Mouse (Mus musculus): ENCODE measurements at regions not wholly inside any gene's neighbourhood (a gene's known extent, or its start where the extent isn't known, plus 50 kb on each side); places are given as distances from the start of the nearest gene placed in this dataset. TPM values are rescaled to one million over a fixed set of nuclear protein-coding genes. Genes with fewer than 3 reads are reported as not detected.

DNA sequence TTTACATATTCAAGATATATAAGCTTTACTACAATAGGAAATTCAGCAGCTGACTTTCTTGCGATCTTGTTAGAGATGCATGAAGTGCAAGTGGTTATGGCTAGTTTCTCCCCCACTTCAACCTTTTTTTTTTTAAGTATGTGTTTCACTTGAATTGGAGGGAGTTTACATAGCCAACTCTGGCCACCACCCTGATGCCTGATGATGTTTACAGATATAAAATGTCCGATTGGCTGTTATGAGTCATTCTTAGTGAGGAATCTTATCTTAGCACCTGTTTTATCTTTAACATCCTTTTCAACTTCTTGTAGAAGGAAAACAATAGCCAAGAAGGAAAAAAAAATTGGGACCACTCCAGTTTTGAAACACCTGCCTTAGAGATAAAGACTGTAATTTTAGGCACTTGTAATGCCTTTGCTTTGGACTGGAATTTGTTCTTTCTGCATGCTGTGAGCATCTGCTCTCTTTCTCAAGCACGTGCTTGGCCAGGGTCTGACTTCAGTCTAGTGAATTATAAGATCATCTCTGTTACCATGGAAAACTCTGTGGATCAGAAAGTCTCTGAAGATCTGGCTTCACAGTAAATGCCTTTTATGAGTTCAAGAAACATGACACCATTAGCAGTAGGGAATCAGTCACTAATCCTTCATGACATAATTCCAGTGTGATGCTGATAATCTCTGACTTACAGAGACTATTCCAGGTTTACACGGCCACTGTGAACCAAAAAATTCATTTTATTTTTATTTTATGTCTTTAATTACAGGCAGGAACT, 92.7 kb upstream of the Meox2 start:
- Histone ChIP-seq H3K27me3 (ENCODE audit: control insufficient read depth, insufficient read depth, low read length) (no peaks in the 10 kb centered on the region), H3K4me1 (ENCODE audit: control insufficient read depth, insufficient read depth, low read length) (no peaks in the 10 kb centered on the region; the same call in 1 of the 2 replicates), H3K9me3 (ENCODE audit: control insufficient read depth, low read length) (no peaks in the 10 kb centered on the region), H3K36me3 (ENCODE audit: control insufficient read depth, insufficient read depth, low read length) (no peaks in the 10 kb centered on the region), H3K4me2 (replicated peaks; ENCODE audit: low read depth, low read length, severe bottlenecking) (no peak overlapping the region), H3K9ac (ENCODE audit: low read depth, low read length, severe bottlenecking) (no peak overlapping the region), H3K27ac (replicated peaks; ENCODE audit: low read depth, low read length) (no peak overlapping the region), H3K4me3 (replicated peaks; ENCODE audit: low read length) (no peak overlapping the region)
- DNase-seq (ENCODE audit: low spot score) (peak; percentile 76), ATAC-seq (ENCODE audit: low FRiP score, low read depth) (peak; percentile 92)
- TF ChIP-seq POLR2A (IDR thresholded peaks at IDR 0.05; ENCODE audit: borderline replicate concordance, extremely low read depth, insufficient read depth, insufficient read length), result no peak
- WGBS, result 43% methylated on average over 4 of the region's 4 CpGs

DNA sequence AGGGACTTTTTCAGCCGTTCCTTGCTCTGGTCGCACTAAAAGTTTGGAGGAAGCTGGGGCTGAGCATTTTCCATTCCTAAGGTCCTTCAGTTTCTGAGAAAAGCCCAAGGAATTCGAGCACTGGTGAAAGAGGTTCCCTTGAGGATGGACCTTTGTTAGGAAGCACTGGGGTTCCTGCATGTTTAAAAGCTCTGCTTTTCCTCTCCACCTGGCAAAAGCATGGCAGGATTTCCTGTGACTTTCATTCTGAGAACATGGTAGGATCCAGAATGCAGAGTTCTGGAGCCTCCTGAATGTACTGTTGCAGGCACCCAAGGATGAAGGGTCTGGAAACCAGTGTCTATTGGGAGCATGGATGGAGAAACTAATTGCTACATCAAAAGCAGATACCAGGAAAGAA, 61.1 kb upstream of the Meox2 start:
- Histone ChIP-seq H3K27ac (replicated peaks; ENCODE audit: low read depth, low read length) (no peak overlapping the region), H3K9me3 (ENCODE audit: control insufficient read depth, low read length) (no peaks in the 10 kb centered on the region), H3K9ac (ENCODE audit: low read depth, low read length, severe bottlenecking) (no peak overlapping the region), H3K27me3 (ENCODE audit: control insufficient read depth, insufficient read depth, low read length) (no peaks in the 10 kb centered on the region), H3K36me3 (ENCODE audit: control insufficient read depth, insufficient read depth, low read length) (no peaks in the 10 kb centered on the region), H3K4me3 (replicated peaks; ENCODE audit: low read length) (no peak overlapping the region), H3K4me1 (ENCODE audit: control insufficient read depth, insufficient read depth, low read length) (no peaks in the 10 kb centered on the region), H3K4me2 (replicated peaks; ENCODE audit: low read depth, low read length, severe bottlenecking) (no peak overlapping the region)
- DNase-seq (ENCODE audit: low spot score), result no peak
- ATAC-seq (ENCODE audit: low FRiP score, low read depth), result no peak
- 68% methylated on average over 3 of the region's 3 CpGs for WGBS
- no peak for TF ChIP-seq POLR2A (IDR thresholded peaks at IDR 0.05; ENCODE audit: borderline replicate concordance, extremely low read depth, insufficient read depth, insufficient read length)

DNA sequence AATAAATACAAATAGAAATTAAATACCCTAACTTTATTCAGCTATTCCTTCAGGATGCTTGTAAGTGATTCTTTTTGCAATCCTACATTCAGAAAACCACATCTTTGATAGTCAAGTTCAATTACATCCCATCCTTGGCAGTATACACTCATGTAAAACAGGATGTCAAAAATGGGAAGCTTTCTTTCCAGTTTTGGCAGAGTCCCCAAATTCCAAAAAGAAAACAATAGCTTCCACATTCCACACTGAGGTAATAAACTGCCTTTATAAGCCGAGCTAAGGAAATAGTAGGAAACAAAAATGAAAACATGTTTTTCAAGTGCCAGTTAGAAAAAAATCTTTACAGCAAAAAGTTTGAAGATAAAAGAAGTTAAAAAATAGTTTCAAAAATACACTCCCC, 57.7 kb upstream of the Meox2 start:
- no peaks in the 10 kb centered on the region for H3K4me1 ChIP-seq (ENCODE audit: control insufficient read depth, insufficient read depth, low read length)
- H3K27ac ChIP-seq (replicated peaks; ENCODE audit: low read depth, low read length), result no peak overlapping the region
- DNase-seq (ENCODE audit: low spot score) (peak; percentile 55), ATAC-seq (ENCODE audit: low FRiP score, low read depth) (no peak)
- TF ChIP-seq POLR2A (IDR thresholded peaks at IDR 0.05; ENCODE audit: borderline replicate concordance, extremely low read depth, insufficient read depth, insufficient read length), result no peak
- H3K9ac ChIP-seq (ENCODE audit: low read depth, low read length, severe bottlenecking), result no peak overlapping the region
- H3K9me3 ChIP-seq (ENCODE audit: control insufficient read depth, low read length), result no peaks in the 10 kb centered on the region
- no peaks in the 10 kb centered on the region for H3K36me3 ChIP-seq (ENCODE audit: control insufficient read depth, insufficient read depth, low read length)
- 5% methylated on average over 1 of the region's 1 CpGs for WGBS
- no peaks in the 10 kb centered on the region for H3K27me3 ChIP-seq (ENCODE audit: control insufficient read depth, insufficient read depth, low read length)
- H3K4me3 ChIP-seq (replicated peaks; ENCODE audit: low read length), result no peak overlapping the region
- H3K4me2 ChIP-seq (replicated peaks; ENCODE audit: low read depth, low read length, severe bottlenecking), result no peak overlapping the region

DNA sequence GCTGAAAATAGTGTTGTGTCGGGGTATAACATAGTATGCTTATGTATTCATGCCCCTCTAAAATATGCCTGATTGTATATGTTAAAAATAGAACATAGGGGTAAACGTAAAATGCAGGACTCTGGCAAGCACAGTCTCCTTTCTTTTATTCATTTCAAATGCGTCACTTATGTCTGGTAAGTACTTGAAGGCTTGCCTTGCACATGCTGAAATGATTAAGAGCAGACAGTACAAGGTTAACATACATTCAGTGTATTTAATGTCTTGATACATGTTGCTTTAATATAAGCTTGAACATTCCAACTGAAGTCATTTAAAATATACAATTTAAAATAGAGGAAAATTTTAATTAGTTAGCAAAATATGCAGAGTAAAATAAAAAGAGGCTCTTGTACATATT, 50.9 kb upstream of the Meox2 start:
- Histone ChIP-seq H3K9ac (ENCODE audit: low read depth, low read length, severe bottlenecking) (no peak overlapping the region), H3K9me3 (ENCODE audit: control insufficient read depth, low read length) (no peaks in the 10 kb centered on the region), H3K27me3 (ENCODE audit: control insufficient read depth, insufficient read depth, low read length) (no peaks in the 10 kb centered on the region), H3K4me1 (ENCODE audit: control insufficient read depth, insufficient read depth, low read length) (no peaks in the 10 kb centered on the region), H3K27ac (replicated peaks; ENCODE audit: low read depth, low read length) (no peak overlapping the region), H3K36me3 (ENCODE audit: control insufficient read depth, insufficient read depth, low read length) (no peaks in the 10 kb centered on the region), H3K4me3 (replicated peaks; ENCODE audit: low read length) (no peak overlapping the region), H3K4me2 (replicated peaks; ENCODE audit: low read depth, low read length, severe bottlenecking) (no peak overlapping the region)
- WGBS, result 39% methylated on average over 3 of the region's 3 CpGs
- no peak for TF ChIP-seq POLR2A (IDR thresholded peaks at IDR 0.05; ENCODE audit: borderline replicate concordance, extremely low read depth, insufficient read depth, insufficient read length)
- ATAC-seq (ENCODE audit: low FRiP score, low read depth) (no peak), DNase-seq (ENCODE audit: low spot score) (no peak)

Small RNAs in the stretch of these regions (microRNA-seq; reads per million reads assigned to microRNA genes)
- gene Gm44326 (not detected), gene Mir5099 (81.0 reads per million, percentile 43 among the genes with 10 or more reads in this experiment)
